Mouse (Mus musculus): Measurements from ENCODE around the gene Grid1. TPM values are rescaled to one million over a fixed set of nuclear protein-coding genes. Genes with fewer than 3 reads are reported as not detected.

Grid1 gene
- polyA plus RNA-seq, 1 experiment = 0.24 TPM

- Histone ChIP-seq H3K36me3 (ENCODE audit: control insufficient read depth, insufficient read depth, low read length, poor library complexity, severe bottlenecking) (no peaks in the 10 kb centered on the region), H3K27me3 (ENCODE audit: control insufficient read depth, insufficient read depth, low read length, poor library complexity, severe bottlenecking) (no peaks in the 10 kb centered on the region), H3K4me1 (ENCODE audit: control insufficient read depth, insufficient read depth, low read length) (no peaks in the 10 kb centered on the region), H3K4me3 (ENCODE audit: low read depth, low read length) (no peak overlapping the region), H3K27ac (ENCODE audit: insufficient read depth, low read length) (no peak overlapping the region), H3K9me3 (replicated peaks; ENCODE audit: control insufficient read depth, insufficient read depth, low read length, poor library complexity, severe bottlenecking) (no peaks in the 10 kb centered on the region; the same call in 1 of the 2 replicates), H3K9ac (ENCODE audit: low read depth, poor library complexity, severe bottlenecking) (no peak overlapping the region)
- TF ChIP-seq CTCF (IDR thresholded peaks at IDR 0.05; ENCODE audit: low read depth, low read length) (no peak), POLR2A (IDR thresholded peaks at IDR 0.05; ENCODE audit: insufficient read depth, low read length) (no peak), EP300 (IDR thresholded peaks at IDR 0.05; ENCODE audit: insufficient read depth, low read depth, low read length) (no peak)
Observed at GRCm38 (mm10) chr14:35519402-35519801, 699.5 kb downstream of the Grid1 start.

GRCm38 (mm10) chr14:35538835-35539234 is 718.9 kb downstream of the Grid1 start:
- Histone ChIP-seq H3K27ac (ENCODE audit: insufficient read depth, low read length) (no peak overlapping the region), H3K4me3 (ENCODE audit: low read depth, low read length) (no peak overlapping the region), H3K36me3 (ENCODE audit: control insufficient read depth, insufficient read depth, low read length, poor library complexity, severe bottlenecking) (no peaks in the 10 kb centered on the region), H3K9me3 (replicated peaks; ENCODE audit: control insufficient read depth, insufficient read depth, low read length, poor library complexity, severe bottlenecking) (no peaks in the 10 kb centered on the region), H3K4me1 (ENCODE audit: control insufficient read depth, insufficient read depth, low read length) (no peaks in the 10 kb centered on the region), H3K9ac (ENCODE audit: low read depth, poor library complexity, severe bottlenecking) (no peak overlapping the region), H3K27me3 (ENCODE audit: control insufficient read depth, insufficient read depth, low read length, poor library complexity, severe bottlenecking) (no peaks in the 10 kb centered on the region)
- no peak for TF ChIP-seq CTCF (IDR thresholded peaks at IDR 0.05; ENCODE audit: low read depth, low read length)
- TF ChIP-seq EP300 (IDR thresholded peaks at IDR 0.05; ENCODE audit: insufficient read depth, low read depth, low read length) = no peak
- TF ChIP-seq POLR2A (IDR thresholded peaks at IDR 0.05; ENCODE audit: insufficient read depth, low read length) = no peak

- no peak overlapping the region for H3K9ac ChIP-seq (ENCODE audit: low read depth, poor library complexity, severe bottlenecking)
- no peak overlapping the region for H3K27ac ChIP-seq (ENCODE audit: insufficient read depth, low read length)
- H3K4me1 ChIP-seq (ENCODE audit: control insufficient read depth, insufficient read depth, low read length) = no peaks in the 10 kb centered on the region
- no peaks in the 10 kb centered on the region for H3K9me3 ChIP-seq (replicated peaks; ENCODE audit: control insufficient read depth, insufficient read depth, low read length, poor library complexity, severe bottlenecking)
- TF ChIP-seq CTCF (IDR thresholded peaks at IDR 0.05; ENCODE audit: low read depth, low read length) (no peak), EP300 (IDR thresholded peaks at IDR 0.05; ENCODE audit: insufficient read depth, low read depth, low read length) (no peak), POLR2A (IDR thresholded peaks at IDR 0.05; ENCODE audit: insufficient read depth, low read length) (no peak)
- H3K4me3 ChIP-seq (ENCODE audit: low read depth, low read length) = no peak overlapping the region
- no peaks in the 10 kb centered on the region for H3K27me3 ChIP-seq (ENCODE audit: control insufficient read depth, insufficient read depth, low read length, poor library complexity, severe bottlenecking)
- H3K36me3 ChIP-seq (ENCODE audit: control insufficient read depth, insufficient read depth, low read length, poor library complexity, severe bottlenecking) = no peaks in the 10 kb centered on the region
Observed at GRCm38 (mm10) chr14:35541254-35541991, 721.5 kb downstream of the Grid1 start.

- TF ChIP-seq POLR2A (IDR thresholded peaks at IDR 0.05; ENCODE audit: insufficient read depth, low read length) = no peak
- TF ChIP-seq EP300 (IDR thresholded peaks at IDR 0.05; ENCODE audit: insufficient read depth, low read depth, low read length) = no peak
- no peak for TF ChIP-seq CTCF (IDR thresholded peaks at IDR 0.05; ENCODE audit: low read depth, low read length)
- Histone ChIP-seq H3K9me3 (replicated peaks; ENCODE audit: control insufficient read depth, insufficient read depth, low read length, poor library complexity, severe bottlenecking) (no peaks in the 10 kb centered on the region), H3K4me3 (ENCODE audit: low read depth, low read length) (no peak overlapping the region), H3K9ac (ENCODE audit: low read depth, poor library complexity, severe bottlenecking) (no peak overlapping the region), H3K27me3 (ENCODE audit: control insufficient read depth, insufficient read depth, low read length, poor library complexity, severe bottlenecking) (no peaks in the 10 kb centered on the region), H3K36me3 (ENCODE audit: control insufficient read depth, insufficient read depth, low read length, poor library complexity, severe bottlenecking) (no peaks in the 10 kb centered on the region), H3K4me1 (ENCODE audit: control insufficient read depth, insufficient read depth, low read length) (no peaks in the 10 kb centered on the region), H3K27ac (ENCODE audit: insufficient read depth, low read length) (no peak overlapping the region)
Observed at GRCm38 (mm10) chr14:35541992-35542380, 722.1 kb downstream of the Grid1 start.

- Histone ChIP-seq H3K27me3 (ENCODE audit: control insufficient read depth, insufficient read depth, low read length, poor library complexity, severe bottlenecking) (no peaks in the 10 kb centered on the region), H3K9ac (ENCODE audit: low read depth, poor library complexity, severe bottlenecking) (no peak overlapping the region), H3K27ac (ENCODE audit: insufficient read depth, low read length) (no peak overlapping the region), H3K9me3 (replicated peaks; ENCODE audit: control insufficient read depth, insufficient read depth, low read length, poor library complexity, severe bottlenecking) (no peaks in the 10 kb centered on the region), H3K4me3 (ENCODE audit: low read depth, low read length) (no peak overlapping the region), H3K36me3 (ENCODE audit: control insufficient read depth, insufficient read depth, low read length, poor library complexity, severe bottlenecking) (no peaks in the 10 kb centered on the region), H3K4me1 (ENCODE audit: control insufficient read depth, insufficient read depth, low read length) (no peaks in the 10 kb centered on the region)
- TF ChIP-seq CTCF (IDR thresholded peaks at IDR 0.05; ENCODE audit: low read depth, low read length) (no peak), POLR2A (IDR thresholded peaks at IDR 0.05; ENCODE audit: insufficient read depth, low read length) (no peak), EP300 (IDR thresholded peaks at IDR 0.05; ENCODE audit: insufficient read depth, low read depth, low read length) (no peak)
Observed at GRCm38 (mm10) chr14:35554288-35554687, 734.4 kb downstream of the Grid1 start.

- TF ChIP-seq EP300 (IDR thresholded peaks at IDR 0.05; ENCODE audit: insufficient read depth, low read depth, low read length) = no peak
- no peak for TF ChIP-seq POLR2A (IDR thresholded peaks at IDR 0.05; ENCODE audit: insufficient read depth, low read length)
- no peak for TF ChIP-seq CTCF (IDR thresholded peaks at IDR 0.05; ENCODE audit: low read depth, low read length)
- no peaks in the 10 kb centered on the region for H3K4me1 ChIP-seq (ENCODE audit: control insufficient read depth, insufficient read depth, low read length)
- no peaks in the 10 kb centered on the region for H3K9me3 ChIP-seq (replicated peaks; ENCODE audit: control insufficient read depth, insufficient read depth, low read length, poor library complexity, severe bottlenecking)
- H3K36me3 ChIP-seq (ENCODE audit: control insufficient read depth, insufficient read depth, low read length, poor library complexity, severe bottlenecking) = no peaks in the 10 kb centered on the region
- no peak overlapping the region for H3K4me3 ChIP-seq (ENCODE audit: low read depth, low read length)
- no peak overlapping the region for H3K9ac ChIP-seq (ENCODE audit: low read depth, poor library complexity, severe bottlenecking)
- H3K27ac ChIP-seq (ENCODE audit: insufficient read depth, low read length) = no peak overlapping the region
- H3K27me3 ChIP-seq (ENCODE audit: control insufficient read depth, insufficient read depth, low read length, poor library complexity, severe bottlenecking) = no peaks in the 10 kb centered on the region
Observed at GRCm38 (mm10) chr14:35561244-35561893, 741.5 kb downstream of the Grid1 start.
